Mouse (Mus musculus): Measurements from ENCODE around the gene Sbk2. TPM values are rescaled to one million over a fixed set of nuclear protein-coding genes. Genes with fewer than 3 reads are reported as not detected.

Gene Sbk2
- polyA plus RNA-seq, 1 experiment from 2014 or later = 0.73 TPM

DNA sequence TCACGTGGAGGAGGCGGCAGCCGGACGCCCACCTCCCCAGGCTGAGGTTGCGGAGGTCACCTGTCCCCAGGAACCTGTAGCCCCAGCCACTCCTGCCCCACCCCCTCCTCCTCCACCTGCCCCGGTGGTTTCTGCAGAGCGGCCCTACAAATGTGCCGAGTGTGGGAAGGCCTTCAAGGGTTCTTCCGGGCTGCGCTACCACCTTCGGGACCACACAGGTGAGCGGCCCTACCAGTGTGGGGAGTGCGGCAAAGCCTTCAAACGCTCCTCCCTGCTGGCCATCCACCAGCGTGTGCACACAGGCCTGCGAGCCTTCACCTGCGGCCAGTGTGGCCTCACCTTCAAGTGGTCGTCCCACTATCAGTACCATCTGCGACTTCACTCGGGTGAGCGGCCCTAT lies 44.2 kb downstream of the Sbk2 start:
- H3K4me1 ChIP-seq = peaks cover 50% of the 10 kb centered on the region
- WGBS = 90% methylated on average over 21 of the region's 21 CpGs
- no peak overlapping the region for H3K4me2 ChIP-seq

DNA sequence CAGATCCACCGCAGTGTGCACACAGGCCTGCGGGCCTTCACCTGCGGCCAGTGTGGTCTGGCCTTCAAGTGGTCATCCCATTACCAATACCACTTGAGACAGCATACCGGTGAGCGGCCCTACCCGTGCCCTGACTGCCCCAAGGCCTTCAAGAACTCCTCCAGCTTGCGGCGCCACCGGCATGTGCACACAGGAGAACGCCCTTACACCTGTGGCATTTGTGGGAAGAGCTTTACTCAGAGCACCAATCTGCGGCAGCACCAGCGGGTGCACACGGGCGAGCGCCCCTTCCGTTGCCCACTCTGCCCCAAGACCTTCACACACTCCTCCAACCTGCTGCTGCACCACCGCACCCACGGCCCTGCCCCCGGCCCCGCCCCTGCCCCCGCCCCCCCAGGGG lies 45.1 kb downstream of the Sbk2 start:
- Histone ChIP-seq H3K4me3 (no peak overlapping the region), H3K9me3 (no peaks in the 10 kb centered on the region), H3K27ac (no peak overlapping the region), H3K27me3 (no peaks in the 10 kb centered on the region), H3K36me3 (peaks cover 37% of the 10 kb centered on the region), H3K9ac (no peak overlapping the region), H3K4me2 (no peak overlapping the region), H3K4me1 (peaks cover 47% of the 10 kb centered on the region)
- ATAC-seq (ENCODE audit: insufficient number of reproducible peaks, low FRiP score, low TSS enrichment, low read depth) = no peak
- 84% methylated on average over 20 of the region's 21 CpGs for WGBS

More for the DNA sequence above, 44.2 kb downstream of the Sbk2 start:
- no peak for ATAC-seq (ENCODE audit: insufficient number of reproducible peaks, low FRiP score, low TSS enrichment, low read depth)
- Histone ChIP-seq H3K9ac (no peak overlapping the region), H3K27me3 (no peaks in the 10 kb centered on the region), H3K4me3 (no peak overlapping the region), H3K36me3 (peaks cover 37% of the 10 kb centered on the region), H3K27ac (no peak overlapping the region), H3K9me3 (no peaks in the 10 kb centered on the region)

DNA sequence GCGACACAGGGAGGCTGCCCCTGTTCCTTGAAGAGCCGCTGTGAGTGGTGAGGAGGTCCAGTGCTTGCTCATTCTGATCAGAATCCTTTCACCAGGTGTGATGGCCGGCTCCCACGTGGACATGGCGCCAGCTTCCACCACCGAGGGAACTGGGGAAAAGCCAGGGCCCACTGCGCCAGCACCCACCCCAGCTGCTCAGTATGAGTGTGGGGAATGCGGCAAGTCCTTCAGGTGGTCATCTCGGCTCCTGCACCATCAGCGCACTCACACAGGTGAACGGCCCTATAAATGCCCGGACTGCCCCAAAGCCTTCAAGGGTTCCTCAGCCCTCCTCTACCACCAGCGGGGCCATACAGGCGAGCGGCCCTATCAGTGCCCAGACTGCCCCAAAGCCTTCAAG lies 45.5 kb downstream of the Sbk2 start:
- no peak overlapping the region for H3K4me2 ChIP-seq
- H3K9me3 ChIP-seq = no peaks in the 10 kb centered on the region
- no peak overlapping the region for H3K9ac ChIP-seq
- H3K4me1 ChIP-seq = peaks cover 44% of the 10 kb centered on the region
- H3K4me3 ChIP-seq = no peak overlapping the region
- no peak for ATAC-seq (ENCODE audit: insufficient number of reproducible peaks, low FRiP score, low TSS enrichment, low read depth)
- no peaks in the 10 kb centered on the region for H3K27me3 ChIP-seq
- 90% methylated on average over 15 of the region's 15 CpGs for WGBS
- peaks cover 37% of the 10 kb centered on the region for H3K36me3 ChIP-seq
- H3K27ac ChIP-seq = no peak overlapping the region

DNA sequence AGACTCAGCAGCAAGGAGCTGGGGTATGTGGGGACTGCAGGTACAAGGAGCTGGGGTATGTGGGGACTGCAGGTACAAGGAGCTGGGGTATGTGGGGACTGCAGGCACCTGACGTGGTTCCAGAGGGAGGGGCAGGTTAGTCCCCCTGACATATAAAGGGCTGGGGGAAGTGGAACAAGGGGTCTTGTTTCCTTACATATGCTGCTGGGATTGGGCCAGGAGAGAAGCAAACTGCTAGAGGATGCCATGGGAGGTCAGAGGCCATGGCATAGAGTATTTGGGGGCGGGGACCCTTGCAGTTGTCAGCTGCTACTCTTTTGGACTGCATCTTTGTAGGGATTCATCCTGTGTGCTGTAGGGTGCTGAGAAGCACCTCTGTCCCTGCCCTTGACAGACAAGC lies 46.7 kb downstream of the Sbk2 start:
- no peaks in the 10 kb centered on the region for H3K9me3 ChIP-seq
- no peak overlapping the region for H3K4me3 ChIP-seq
- H3K27ac ChIP-seq = no peak overlapping the region
- H3K9ac ChIP-seq = no peak overlapping the region
- no peaks in the 10 kb centered on the region for H3K27me3 ChIP-seq
- 85% methylated on average over 2 of the region's 2 CpGs for WGBS
- peaks cover 32% of the 10 kb centered on the region for H3K4me1 ChIP-seq
- no peak for ATAC-seq (ENCODE audit: insufficient number of reproducible peaks, low FRiP score, low TSS enrichment, low read depth)
- peaks cover 37% of the 10 kb centered on the region for H3K36me3 ChIP-seq
- H3K4me2 ChIP-seq = no peak overlapping the region

DNA sequence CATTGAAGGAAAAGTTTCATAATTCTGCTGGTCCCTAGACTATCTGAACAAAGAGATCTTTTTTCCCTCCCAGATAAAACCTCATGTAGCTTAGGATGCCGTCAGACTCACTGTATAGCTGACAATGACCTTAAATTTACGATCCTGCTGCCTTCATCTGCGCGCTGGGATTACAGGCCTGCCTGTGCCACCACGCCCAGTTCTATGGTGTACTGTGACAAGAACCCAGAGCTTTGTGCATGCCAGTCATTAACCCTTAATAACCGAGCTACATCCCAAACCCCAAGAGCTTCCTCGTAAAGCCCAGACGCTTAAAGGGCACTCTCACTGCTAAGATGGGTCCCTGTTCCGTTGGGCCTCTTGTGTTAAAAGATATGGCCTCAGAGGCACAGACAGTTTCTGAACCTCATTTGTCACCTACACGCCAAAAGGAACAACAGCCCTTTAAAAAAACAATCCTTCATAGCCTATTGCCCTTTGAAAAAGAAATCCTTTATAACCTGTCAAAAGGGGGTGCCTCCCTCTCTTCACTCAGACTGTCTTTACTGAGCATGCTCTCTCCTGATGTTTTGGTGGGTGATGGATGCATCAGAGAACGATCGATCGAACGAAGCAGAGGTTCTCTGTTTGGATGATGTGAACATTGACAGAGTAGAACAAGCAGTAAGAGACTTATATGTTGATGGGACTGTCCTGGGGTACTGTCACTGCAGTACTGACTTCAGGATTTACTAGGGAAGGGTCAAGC lies 48.4 kb downstream of the Sbk2 start:
- Histone ChIP-seq H3K4me1 (peaks cover 24% of the 10 kb centered on the region), H3K4me2 (peak overlapping the region; percentile 72), H3K27ac (peak overlapping the region; percentile 99), H3K27me3 (no peaks in the 10 kb centered on the region), H3K36me3 (peaks cover 28% of the 10 kb centered on the region), H3K9me3 (no peaks in the 10 kb centered on the region), H3K4me3 (peak overlapping the region; percentile 71), H3K9ac (peak overlapping the region; percentile 76)
- ATAC-seq (ENCODE audit: insufficient number of reproducible peaks, low FRiP score, low TSS enrichment, low read depth) = no peak
- WGBS = 13% methylated on average over 14 of the region's 14 CpGs

DNA sequence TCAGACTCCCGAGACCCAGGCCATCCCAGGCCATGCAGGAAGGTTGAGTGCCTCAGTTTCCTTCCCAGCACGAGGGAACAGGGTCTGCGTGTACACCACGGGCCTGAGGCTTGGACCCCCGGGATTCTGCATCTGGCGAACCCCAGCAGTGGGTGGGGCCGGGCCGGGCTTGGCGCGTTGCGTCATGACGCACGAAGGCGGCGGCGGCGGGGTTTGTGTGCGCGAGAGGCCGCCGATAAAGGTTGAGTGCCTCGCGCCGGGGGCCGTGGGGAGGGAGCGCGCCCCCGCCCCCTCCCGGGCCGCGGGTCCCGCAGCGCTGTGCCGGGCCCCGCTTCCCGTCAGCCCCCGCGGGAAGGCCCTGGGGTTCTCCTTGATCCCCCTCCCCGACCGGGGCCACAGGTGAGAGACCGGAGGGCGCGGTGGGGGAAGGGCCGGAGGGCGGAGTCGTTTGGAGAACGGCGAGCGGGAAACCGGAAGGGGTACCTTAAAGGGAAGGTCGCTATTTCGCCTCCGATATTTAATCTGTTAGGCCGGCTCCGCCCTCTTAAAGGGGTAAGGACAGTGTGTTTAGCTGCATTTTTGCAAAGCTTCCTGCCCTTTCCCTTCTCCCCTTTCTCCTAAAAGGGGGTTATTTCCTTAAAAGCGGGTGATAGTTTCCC lies 49.1 kb downstream of the Sbk2 start, which contains the start of gene Zfp628:
Gene Zfp628 (plus strand): TSS at position 211 of the 659 bp plus-strand sequence.
- WGBS = under 1% methylated on average over 55 of the region's 56 CpGs
- Histone ChIP-seq H3K27ac (peak within 1 kb of the TSS; percentile 99), H3K4me1 (peaks cover 28% of the 10 kb centered on the region), H3K4me2 (peak within 1 kb of the TSS; percentile 72), H3K36me3 (peaks cover 21% of the 10 kb centered on the region), H3K27me3 (no peaks in the 10 kb centered on the region), H3K9ac (peak within 1 kb of the TSS; percentile 76), H3K9me3 (no peaks in the 10 kb centered on the region), H3K4me3 (peak within 1 kb of the TSS; percentile 71)
- ATAC-seq (ENCODE audit: insufficient number of reproducible peaks, low FRiP score, low TSS enrichment, low read depth) = peak; percentile 87

DNA sequence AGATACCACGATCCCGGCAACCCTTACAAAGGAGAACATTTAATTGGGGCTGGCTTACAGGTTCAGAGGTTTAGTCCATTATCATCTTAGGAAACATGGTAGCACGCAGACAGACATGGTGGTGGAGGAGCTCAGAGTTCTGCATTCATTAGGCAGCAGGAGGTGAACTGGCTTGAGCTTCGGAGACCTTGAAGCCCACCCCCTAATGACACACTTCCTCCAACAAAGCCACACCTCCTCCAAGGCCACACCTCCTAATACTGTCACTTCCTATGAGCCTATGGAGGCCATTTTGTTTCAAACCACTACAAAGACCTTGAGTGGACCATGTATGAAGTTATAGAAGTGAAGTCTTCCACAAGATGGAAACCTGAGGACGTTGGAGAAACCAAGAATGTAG lies 52.0 kb downstream of the Sbk2 start:
- ATAC-seq (ENCODE audit: insufficient number of reproducible peaks, low FRiP score, low TSS enrichment, low read depth) = no peak
- Histone ChIP-seq H3K9me3 (no peaks in the 10 kb centered on the region), H3K36me3 (no peaks in the 10 kb centered on the region), H3K9ac (no peak overlapping the region), H3K4me1 (peaks cover 30% of the 10 kb centered on the region), H3K27me3 (no peaks in the 10 kb centered on the region), H3K4me3 (no peak overlapping the region), H3K4me2 (no peak overlapping the region), H3K27ac (0 out of 2 replicates have a peak overlapping the region, but pooled peaks have one; percentile 47)
- WGBS = 66% methylated on average over 5 of the region's 5 CpGs

DNA sequence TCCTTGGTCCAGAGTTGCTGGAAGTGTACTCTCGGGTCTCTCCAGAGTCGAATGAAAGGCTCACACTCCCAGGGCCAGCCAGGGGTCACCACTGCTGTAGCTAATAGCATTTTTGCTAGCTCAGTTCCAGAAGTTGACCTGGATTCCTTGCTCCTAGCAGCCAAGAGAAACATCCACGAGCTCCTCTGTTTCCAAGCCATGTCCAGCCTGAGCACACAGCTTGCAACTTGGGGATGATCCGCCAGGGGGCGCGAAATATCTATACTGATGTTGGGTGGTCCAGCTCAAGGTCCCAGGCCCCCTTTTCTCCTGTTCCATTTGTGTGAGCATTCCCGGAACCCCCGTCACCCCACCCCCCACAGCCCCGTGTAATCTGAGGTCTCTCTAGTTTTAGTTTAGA lies 52.6 kb downstream of the Sbk2 start:
- Histone ChIP-seq H3K4me2 (no peak overlapping the region), H3K36me3 (no peaks in the 10 kb centered on the region), H3K9ac (no peak overlapping the region), H3K27ac (peak overlapping the region; percentile 47), H3K4me1 (peaks cover 26% of the 10 kb centered on the region), H3K4me3 (no peak overlapping the region), H3K9me3 (no peaks in the 10 kb centered on the region), H3K27me3 (no peaks in the 10 kb centered on the region)
- 30% methylated on average over 9 of the region's 9 CpGs for WGBS
- no peak; the same call in 1 of the 2 replicates for ATAC-seq (ENCODE audit: insufficient number of reproducible peaks, low FRiP score, low TSS enrichment, low read depth)

DNA sequence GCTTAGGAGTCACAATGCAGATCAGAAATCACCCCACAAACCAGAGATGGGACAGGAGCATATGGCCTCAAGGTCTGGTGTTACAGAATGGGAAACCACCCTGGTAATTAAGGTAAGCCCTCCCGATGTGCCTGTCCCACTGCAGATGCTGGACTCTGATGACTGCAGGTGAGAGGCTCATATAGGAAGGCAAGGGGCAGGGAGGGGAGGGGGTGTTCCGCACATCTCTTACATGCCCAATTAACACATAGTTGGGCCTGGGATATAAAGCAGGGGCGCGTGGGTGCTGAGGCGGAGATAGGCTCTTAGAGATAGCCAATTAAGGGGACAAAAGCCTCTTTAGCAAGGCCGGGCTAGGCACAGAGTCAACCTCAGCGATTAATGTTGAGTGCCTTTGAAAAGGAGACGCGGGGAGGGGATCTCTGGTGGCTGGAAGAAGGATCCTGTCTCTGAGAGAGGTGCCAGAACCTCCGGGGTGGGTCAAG lies 57.7 kb downstream of the Sbk2 start, which contains the start of gene Gm36210:
Gene Gm36210 (minus strand): TSS at position 51 of the 485 bp plus-strand sequence.
- WGBS = 60% methylated on average over 10 of the region's 10 CpGs
- ATAC-seq (ENCODE audit: insufficient number of reproducible peaks, low FRiP score, low TSS enrichment, low read depth) = no peak
- H3K4me1 ChIP-seq = peaks cover 13% of the 10 kb centered on the region; the same call in 1 of the 2 replicates

DNA sequence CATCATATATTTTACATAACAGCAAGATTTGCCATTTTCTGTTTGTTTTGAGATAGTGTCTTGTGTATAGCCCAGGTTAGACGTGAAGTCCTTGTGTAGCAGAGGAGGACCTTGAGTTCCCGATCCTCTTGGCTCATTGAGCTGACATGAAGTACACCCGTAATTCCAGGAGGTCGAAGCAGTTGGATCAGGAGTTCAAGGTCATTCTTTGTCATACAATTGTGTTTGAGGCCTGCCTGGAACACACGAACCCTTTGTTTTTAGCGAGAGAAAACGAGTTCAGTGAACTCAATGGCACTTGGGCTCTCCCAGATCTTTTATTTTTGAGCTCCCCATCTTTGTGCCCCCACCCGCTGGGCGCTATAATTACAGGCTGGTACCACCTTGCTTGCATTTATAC lies 61.8 kb downstream of the Sbk2 start:
- Histone ChIP-seq H3K4me1 (peaks cover 17% of the 10 kb centered on the region), H3K27ac (no peak overlapping the region), H3K4me2 (no peak overlapping the region), H3K27me3 (peaks cover 21% of the 10 kb centered on the region; the same call in 1 of the 2 replicates), H3K9me3 (no peaks in the 10 kb centered on the region), H3K4me3 (no peak overlapping the region), H3K9ac (no peak overlapping the region), H3K36me3 (no peaks in the 10 kb centered on the region)
- WGBS = 79% methylated on average over 9 of the region's 9 CpGs
- no peak for ATAC-seq (ENCODE audit: insufficient number of reproducible peaks, low FRiP score, low TSS enrichment, low read depth)

More for the DNA sequence above, 57.7 kb downstream of the Sbk2 start, which contains the start of gene Gm36210:
- no peaks in the 10 kb centered on the region for H3K36me3 ChIP-seq
- H3K27me3 ChIP-seq = no peaks in the 10 kb centered on the region
- H3K9ac ChIP-seq = 0 out of 2 replicates have a peak within 1 kb of the TSS, but pooled peaks have one; percentile 10
- no peaks in the 10 kb centered on the region for H3K9me3 ChIP-seq
- no peak within 1 kb of the TSS for H3K27ac ChIP-seq
- no peak within 1 kb of the TSS for H3K4me3 ChIP-seq
- H3K4me2 ChIP-seq = no peak within 1 kb of the TSS

DNA sequence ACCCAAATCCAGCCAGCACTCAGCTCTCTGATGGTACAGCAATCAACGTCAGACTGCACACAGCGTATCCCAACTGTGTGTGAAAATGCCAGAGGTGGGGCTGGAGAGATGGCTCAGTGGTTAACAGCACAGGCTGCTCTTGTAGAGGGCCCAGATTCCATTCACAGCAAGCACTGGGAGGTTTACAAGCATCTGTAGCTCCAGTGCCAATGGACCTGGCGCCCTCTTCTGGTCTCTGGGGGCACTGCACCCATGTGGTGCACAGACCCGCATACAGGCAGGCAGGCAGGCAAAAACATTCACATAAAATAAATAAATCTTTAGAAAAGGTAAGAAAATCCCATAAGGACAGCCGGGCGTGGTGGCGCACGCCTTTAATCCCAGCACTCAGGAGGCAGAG lies 63.0 kb downstream of the Sbk2 start:
- WGBS = 52% methylated on average over 8 of the region's 8 CpGs
- H3K27ac ChIP-seq = no peak overlapping the region
- peaks cover 21% of the 10 kb centered on the region; the same call in 1 of the 2 replicates for H3K27me3 ChIP-seq
- no peaks in the 10 kb centered on the region for H3K9me3 ChIP-seq
- no peak for ATAC-seq (ENCODE audit: insufficient number of reproducible peaks, low FRiP score, low TSS enrichment, low read depth)
- H3K9ac ChIP-seq = no peak overlapping the region
- H3K4me2 ChIP-seq = no peak overlapping the region
- peaks cover 17% of the 10 kb centered on the region for H3K4me1 ChIP-seq
- H3K36me3 ChIP-seq = no peaks in the 10 kb centered on the region
- H3K4me3 ChIP-seq = no peak overlapping the region

DNA sequence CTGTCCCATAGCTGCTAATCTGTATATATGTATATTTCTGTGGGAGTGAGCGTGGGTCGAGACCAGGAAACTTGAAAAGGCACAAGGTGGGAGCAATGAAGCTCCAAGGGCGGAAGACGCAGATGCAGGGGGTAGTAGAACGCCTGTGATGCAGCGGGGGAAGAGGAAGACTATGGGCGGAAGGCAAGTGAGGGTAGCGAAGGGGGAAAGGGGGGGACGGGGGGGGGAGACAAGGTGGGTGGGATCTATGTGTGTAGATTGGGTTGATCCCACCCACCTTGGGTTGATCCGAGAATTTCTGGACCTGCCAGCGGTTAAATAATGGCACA lies 63.7 kb downstream of the Sbk2 start:
- H3K36me3 ChIP-seq = no peaks in the 10 kb centered on the region
- peaks cover 21% of the 10 kb centered on the region; the same call in 1 of the 2 replicates for H3K27me3 ChIP-seq
- H3K4me2 ChIP-seq = peak overlapping the region; percentile 40; the same call in 1 of the 2 replicates
- 17% methylated on average over 11 of the region's 11 CpGs for WGBS
- H3K4me3 ChIP-seq = peak overlapping the region; percentile 26
- no peak overlapping the region for H3K9ac ChIP-seq
- H3K4me1 ChIP-seq = peaks cover 17% of the 10 kb centered on the region
- H3K27ac ChIP-seq = no peak overlapping the region
- no peak for ATAC-seq (ENCODE audit: insufficient number of reproducible peaks, low FRiP score, low TSS enrichment, low read depth)
- no peaks in the 10 kb centered on the region for H3K9me3 ChIP-seq

Measured in limb, embryonic 15.5 days (tissue).